Mouse (Mus musculus) G1E (cell line): ENCODE data around the gene Hrasls. TPM values are rescaled to one million over a fixed set of nuclear protein-coding genes. Genes with fewer than 3 reads are reported as not detected.

Experiments used
- ATAC-seq: 2 replicates; pipeline ENCODE4 v1.8.0; 2016; ENCODE audit warnings: mild to moderate bottlenecking; ENCODE audit not compliant: insufficient number of reproducible peaks, poor library complexity, low FRiP score, severe bottlenecking; ENCODE audit errors: extremely low read depth
- DNase-seq: peaks from one replicate; pipeline ENCODE4 v3.0.0; 2012; ENCODE audit warnings: low spot score
- H3K27me3 ChIP-seq: 2 replicates; pipeline ENCODE4 v1.6.1; 2012; ENCODE audit warnings: mild to moderate bottlenecking, low read length, inconsistent platforms; ENCODE audit not compliant: insufficient read depth
- H3K36me3 ChIP-seq: replicated peaks from 2 replicates; pipeline ENCODE3; 2012; ENCODE audit warnings: mild to moderate bottlenecking, inconsistent platforms
- H3K4me1 ChIP-seq: 2 replicates; pipeline ENCODE4 v1.6.1; 2012; ENCODE audit warnings: low read depth, low read length, inconsistent platforms, mixed read lengths; ENCODE audit not compliant: insufficient read depth
- H3K4me3 ChIP-seq: 2 replicates; pipeline ENCODE4 v1.5.1; 2012; ENCODE audit warnings: low read depth, mild to moderate bottlenecking, inconsistent platforms, low read length, moderate library complexity, mixed read lengths
- H3K9me3 ChIP-seq: replicated peaks from 2 replicates; pipeline ENCODE4 v1.6.1; 2012; ENCODE audit warnings: inconsistent platforms
- CTCF ChIP-seq: IDR thresholded peaks from 2 replicates; pipeline ENCODE4 v1.5.1; 2012; ENCODE audit warnings: low read depth, low read length, inconsistent platforms, mixed read lengths
- GATA1 ChIP-seq: IDR thresholded peaks from 2 replicates; pipeline ENCODE4 v1.6.1; 2012; ENCODE audit warnings: borderline replicate concordance, low read length, inconsistent platforms, mixed read lengths
- GATA2 ChIP-seq: IDR thresholded peaks from 2 replicates; pipeline ENCODE4 v1.6.1; 2012; ENCODE audit warnings: low read depth, low read length, inconsistent platforms, borderline replicate concordance
- POLR2AphosphoS5 ChIP-seq: IDR thresholded peaks from 2 replicates; pipeline ENCODE4 v1.6.1; 2012; ENCODE audit warnings: low read depth, low read length, inconsistent platforms; ENCODE audit not compliant: insufficient replicate concordance
- TAL1 ChIP-seq: conservative IDR thresholded peaks from 2 replicates; pipeline ENCODE4 v1.6.1; 2012; ENCODE audit warnings: low read depth, low read length, inconsistent platforms, mixed read lengths
- polyA plus RNA-seq: library from polyadenylated mRNA; stranded (reverse); fragments of >175 nt; gene quantifications from 2 replicates; pipeline ENCODE4 v1.2.3, GENCODE M21; 2012
- total RNA-seq, 2 experiments: library from RNA; stranded (forward) in 1 of 2; stranded (reverse) in 1 of 2; fragments of 200-1000 nt in 1 of 2; fragments of >200 nt in 1 of 2; fragmentation: Nextera tagmentation in 1 of 2; gene quantifications; 2 replicates each; pipeline ENCODE4 v1.2.3; 2014 to 2017

The Hrasls gene
- total and polyA plus RNA-seq, 3 experiments: 0.11 TPM; not detected in 2

GRCm38 (mm10) chr16:29192911-29193310 lies 16.6 kb upstream of the Hrasls start:
- TF ChIP-seq GATA1 (no peak), GATA2 (no peak)
- H3K9me3 ChIP-seq: peaks cover 15% of the 10 kb centered on the region
- DNase-seq: no peak
- H3K4me3 ChIP-seq: no peak overlapping the region
- no peaks in the 10 kb centered on the region for H3K4me1 ChIP-seq
- no peak for ATAC-seq
- H3K27me3 ChIP-seq: no peaks in the 10 kb centered on the region
- H3K36me3 ChIP-seq: no peaks in the 10 kb centered on the region

- Histone ChIP-seq H3K4me1 (no peaks in the 10 kb centered on the region), H3K27me3 (no peaks in the 10 kb centered on the region), H3K36me3 (no peaks in the 10 kb centered on the region), H3K9me3 (peaks cover 23% of the 10 kb centered on the region), H3K4me3 (no peak overlapping the region)
- no peak for DNase-seq
- ATAC-seq: no peak
- TF ChIP-seq GATA2 (no peak), TAL1 (no peak), GATA1 (no peak), POLR2AphosphoS5 (no peak), CTCF (no peak)
These were observed 15.5 kb upstream of the Hrasls start for GRCm38 (mm10) chr16:29193981-29194380.

- no peaks in the 10 kb centered on the region for H3K27me3 ChIP-seq
- no peaks in the 10 kb centered on the region for H3K36me3 ChIP-seq
- ATAC-seq: no peak
- no peak overlapping the region for H3K4me3 ChIP-seq
- H3K9me3 ChIP-seq: peaks cover 33% of the 10 kb centered on the region
- H3K4me1 ChIP-seq: no peaks in the 10 kb centered on the region
- no peak for DNase-seq
- TF ChIP-seq POLR2AphosphoS5 (no peak), GATA2 (no peak), CTCF (no peak), TAL1 (no peak), GATA1 (no peak)
These were observed 14.3 kb upstream of the Hrasls start for GRCm38 (mm10) chr16:29195156-29195555.

GRCm38 (mm10) chr16:29198461-29198860 lies 11.0 kb upstream of the Hrasls start:
- peaks cover 37% of the 10 kb centered on the region for H3K9me3 ChIP-seq
- TF ChIP-seq TAL1: no peak
- TF ChIP-seq GATA2: no peak
- no peak for TF ChIP-seq CTCF
- TF ChIP-seq POLR2AphosphoS5: no peak
- TF ChIP-seq GATA1: no peak
- no peaks in the 10 kb centered on the region for H3K36me3 ChIP-seq
- no peaks in the 10 kb centered on the region for H3K27me3 ChIP-seq
- H3K4me1 ChIP-seq: no peaks in the 10 kb centered on the region
- ATAC-seq: no peak
- H3K4me3 ChIP-seq: no peak overlapping the region
- DNase-seq: no peak

GRCm38 (mm10) chr16:29201146-29201545 lies 8.3 kb upstream of the Hrasls start:
- DNase-seq: no peak
- H3K4me1 ChIP-seq: no peaks in the 10 kb centered on the region
- no peaks in the 10 kb centered on the region for H3K27me3 ChIP-seq
- no peak overlapping the region for H3K4me3 ChIP-seq
- no peak for ATAC-seq
- H3K9me3 ChIP-seq: peaks cover 36% of the 10 kb centered on the region
- no peaks in the 10 kb centered on the region for H3K36me3 ChIP-seq
- no peak for TF ChIP-seq TAL1
- no peak for TF ChIP-seq CTCF
- no peak for TF ChIP-seq POLR2AphosphoS5
- TF ChIP-seq GATA2: no peak
- no peak for TF ChIP-seq GATA1

- H3K36me3 ChIP-seq: no peaks in the 10 kb centered on the region
- H3K27me3 ChIP-seq: no peaks in the 10 kb centered on the region
- DNase-seq: no peak
- peaks cover 31% of the 10 kb centered on the region for H3K9me3 ChIP-seq
- TF ChIP-seq CTCF: no peak
- TF ChIP-seq GATA1: no peak
- TF ChIP-seq POLR2AphosphoS5: no peak
- no peak for TF ChIP-seq GATA2
- no peak for TF ChIP-seq TAL1
- no peak overlapping the region for H3K4me3 ChIP-seq
- ATAC-seq: no peak
- no peaks in the 10 kb centered on the region for H3K4me1 ChIP-seq
These were observed 4.6 kb upstream of the Hrasls start for GRCm38 (mm10) chr16:29204875-29205274.

GRCm38 (mm10) chr16:29205581-29205980 lies 3.9 kb upstream of the Hrasls start:
- ATAC-seq (no peak), DNase-seq (no peak)
- Histone ChIP-seq H3K27me3 (no peaks in the 10 kb centered on the region), H3K4me3 (no peak overlapping the region), H3K36me3 (no peaks in the 10 kb centered on the region), H3K4me1 (no peaks in the 10 kb centered on the region), H3K9me3 (peaks cover 35% of the 10 kb centered on the region)
- TF ChIP-seq GATA2 (no peak), CTCF (no peak), TAL1 (no peak), GATA1 (no peak), POLR2AphosphoS5 (no peak)
